Mouse (Mus musculus) heart, postnatal 25 days (tissue): ENCODE results near the gene Ctrb1. TPM values are rescaled to one million over a fixed set of nuclear protein-coding genes. Genes with fewer than 3 reads are reported as not detected.
"Not testable (repeated sequence)": the region's sequence is repeated elsewhere in the genome, so short reads cannot be mapped to it uniquely, and the experiment has no call there.

Source experiments
- DNase-seq: peaks from one replicate; pipeline ENCODE4 v3.0.0; 2022; ENCODE audit warnings: low spot score
- intact Hi-C: fragments of 180-260 bp; cut with DNase I; formaldehyde crosslinking; loops from one replicate; pipeline ENCODE4 v1.15.1; 2025
- total RNA-seq, 2 experiments: library from RNA; stranded (reverse); gene quantifications; 2 replicates each; pipeline ENCODE4 v1.2.3; 2021

The Ctrb1 gene
- total RNA-seq, 2 experiments from 2014 or later = not detected

- DNase-seq = no peak
- intact Hi-C loops = no loop called here
Observed at GRCm38 (mm10) chr8:111695441-111695840, 4.6 kb upstream of the Ctrb1 start.

GRCm38 (mm10) chr8:111693261-111693741, 2.5 kb upstream of the Ctrb1 start:
- DNase-seq = no peak
- intact Hi-C loops = no loop called here

GRCm38 (mm10) chr8:111686881-111687280, 3.9 kb downstream of the Ctrb1 start:
- intact Hi-C loops = no loop called here
- no peak for DNase-seq

GRCm38 (mm10) chr8:111682521-111682920, 8.3 kb downstream of the Ctrb1 start:
- intact Hi-C loops = no loop called here
- no peak for DNase-seq

- intact Hi-C loops = no loop called here
Observed at GRCm38 (mm10) chr8:111681153-111681552, 9.7 kb downstream of the Ctrb1 start.

GRCm38 (mm10) chr8:111680423-111681028, 10.3 kb downstream of the Ctrb1 start:
- no peak for DNase-seq
- intact Hi-C loops = no loop called here

More at GRCm38 (mm10) chr8:111681153-111681552, 9.7 kb downstream of the Ctrb1 start:
- DNase-seq = no peak

- DNase-seq = no peak
- intact Hi-C loops = loop anchor here (2.0 to 10.0 kb wide), 2 partner anchors 156 to 236 kb away; partner anchors contain the start of gene Chst5
Observed at GRCm38 (mm10) chr8:111678848-111679247, 12.0 kb downstream of the Ctrb1 start.

GRCm38 (mm10) chr8:111678111-111678510, 12.7 kb downstream of the Ctrb1 start:
- DNase-seq = no peak
- intact Hi-C loops = loop anchor here (2.0 to 10.0 kb wide), 2 partner anchors 157 to 237 kb away; partner anchors contain the start of gene Chst5

- no peak for DNase-seq
- intact Hi-C loops = loop anchor here (10.0 kb wide), 1 partner anchor 239 kb away; the partner anchor contains the start of gene Chst5
Observed at GRCm38 (mm10) chr8:111676237-111676636, 14.6 kb downstream of the Ctrb1 start.

GRCm38 (mm10) chr8:111666751-111667150, 24.1 kb downstream of the Ctrb1 start:
- DNase-seq = no peak
- intact Hi-C loops = no loop called here

GRCm38 (mm10) chr8:111662473-111662872, 28.3 kb downstream of the Ctrb1 start:
- DNase-seq = no peak
- intact Hi-C loops = loop anchor here (1.0 to 5.0 kb wide), 3 partner anchors 35 to 319 kb away; no protein-coding TSS in a partner anchor

- intact Hi-C loops = no loop called here
- no peak for DNase-seq
Observed at GRCm38 (mm10) chr8:111658819-111659423, 31.9 kb downstream of the Ctrb1 start.

- intact Hi-C loops = no loop called here
- DNase-seq = no peak
Observed at GRCm38 (mm10) chr8:111657312-111657854, 33.4 kb downstream of the Ctrb1 start.

- intact Hi-C loops = no loop called here
- no peak for DNase-seq
Observed at GRCm38 (mm10) chr8:111653524-111653923, 37.3 kb downstream of the Ctrb1 start.

- DNase-seq = no peak
- intact Hi-C loops = no loop called here
Observed at GRCm38 (mm10) chr8:111650651-111651050, 40.2 kb downstream of the Ctrb1 start.

GRCm38 (mm10) chr8:111648834-111649233, 42.0 kb downstream of the Ctrb1 start:
- DNase-seq = no peak
- intact Hi-C loops = no loop called here

GRCm38 (mm10) chr8:111645715-111646114, 45.1 kb downstream of the Ctrb1 start:
- intact Hi-C loops = no loop called here
- DNase-seq = no peak

- intact Hi-C loops = not testable (repeated sequence)
Observed at GRCm38 (mm10) chr8:111644286-111645051, 46.3 kb downstream of the Ctrb1 start.

GRCm38 (mm10) chr8:111643264-111644141, 47.3 kb downstream of the Ctrb1 start, which contains the start of gene Zfp1:
Zfp1 (plus strand) TSS chr8:111643401.
- intact Hi-C loops = no loop called here
- peak; percentile 82 for DNase-seq

More at GRCm38 (mm10) chr8:111644286-111645051, 46.3 kb downstream of the Ctrb1 start:
- DNase-seq = not testable (repeated sequence)
